Mouse (Mus musculus) naive thymus-derived CD4-positive, alpha-beta T cell, adult 2 months (primary cell): ENCODE measurements around the gene Npnt.

Source experiments
- DNase-seq: peaks from one replicate; pipeline ENCODE4 v3.0.0-alpha.2; 2011; ENCODE audit warnings: low read depth

Npnt gene

DNA sequence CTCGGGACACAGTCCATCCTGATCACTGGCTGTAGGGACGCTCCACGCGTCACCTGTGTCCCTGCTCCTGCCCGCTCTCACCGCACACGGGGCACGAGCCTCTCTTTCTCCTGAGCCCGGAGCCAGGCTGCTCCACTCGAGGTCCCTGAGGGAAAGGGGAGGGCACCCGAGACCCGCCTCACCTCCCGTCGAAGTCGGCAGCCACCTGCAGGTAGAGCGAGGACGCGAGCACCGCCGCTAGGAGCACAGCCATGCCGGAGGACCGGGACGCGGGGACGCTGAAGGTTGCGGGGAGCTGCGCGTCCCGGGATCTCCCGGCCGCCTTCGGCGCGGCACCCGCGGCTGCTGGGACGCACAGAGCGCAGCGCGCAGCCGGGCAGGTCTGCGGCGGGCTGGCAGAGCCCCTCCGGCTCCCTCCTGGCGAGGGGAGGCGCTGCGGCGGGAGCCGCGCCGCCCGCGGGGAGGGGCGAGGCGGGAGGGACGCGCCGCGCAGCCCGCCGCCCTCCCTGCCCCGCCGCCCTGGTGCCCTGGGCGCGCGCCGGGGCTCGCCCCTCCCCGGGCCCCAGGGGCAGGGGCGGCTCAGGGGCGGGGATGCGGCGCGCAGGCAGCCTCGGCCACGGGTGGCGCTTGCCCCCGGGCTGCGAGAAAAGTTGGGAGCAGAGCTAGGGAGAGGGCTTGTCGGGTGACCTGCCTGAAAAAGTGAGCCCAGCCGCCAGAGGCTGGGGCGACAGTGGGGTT, at the start of gene Npnt:
Gene Npnt (minus strand): TSS at position 501 of the 738 bp plus-strand sequence.
- DNase-seq: no peak

DNA sequence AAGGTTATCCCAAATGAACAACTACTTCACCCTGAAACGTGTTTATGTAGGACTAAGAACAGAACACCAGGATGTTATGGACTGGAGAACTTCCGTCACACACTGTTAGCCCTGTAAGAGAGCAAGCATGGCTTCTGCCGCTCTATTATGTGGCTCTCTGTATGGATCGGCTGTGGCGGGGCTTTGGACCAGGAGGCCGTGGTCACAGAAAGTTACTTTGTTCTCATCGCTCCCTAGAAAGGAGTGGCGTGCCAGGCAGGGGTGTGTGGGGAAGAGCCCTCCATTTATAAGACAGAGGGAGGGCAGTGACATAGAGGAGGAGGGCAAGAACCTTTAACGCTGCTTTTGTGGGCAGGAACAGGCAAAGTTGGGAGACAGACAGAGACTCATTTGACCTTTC, 46.2 kb upstream of the Npnt start:
- no peak for DNase-seq

DNA sequence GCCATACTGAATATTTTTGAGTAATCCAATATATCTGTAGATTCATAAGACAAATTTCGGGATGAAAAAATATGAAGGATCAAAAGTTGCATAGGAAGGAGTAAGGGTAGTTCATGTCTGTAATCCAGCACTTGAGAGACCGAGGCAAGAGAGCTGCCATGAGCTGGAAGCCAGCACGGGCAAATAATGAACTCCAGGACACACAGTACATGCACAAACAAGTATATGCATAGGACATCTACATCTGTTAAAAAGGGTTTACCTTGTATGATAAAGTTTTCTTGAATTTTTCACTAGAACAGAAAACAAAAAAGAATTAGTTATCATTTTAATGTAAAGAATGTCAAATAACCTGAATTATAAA, 45.8 kb upstream of the Npnt start:
- DNase-seq: no peak

DNA sequence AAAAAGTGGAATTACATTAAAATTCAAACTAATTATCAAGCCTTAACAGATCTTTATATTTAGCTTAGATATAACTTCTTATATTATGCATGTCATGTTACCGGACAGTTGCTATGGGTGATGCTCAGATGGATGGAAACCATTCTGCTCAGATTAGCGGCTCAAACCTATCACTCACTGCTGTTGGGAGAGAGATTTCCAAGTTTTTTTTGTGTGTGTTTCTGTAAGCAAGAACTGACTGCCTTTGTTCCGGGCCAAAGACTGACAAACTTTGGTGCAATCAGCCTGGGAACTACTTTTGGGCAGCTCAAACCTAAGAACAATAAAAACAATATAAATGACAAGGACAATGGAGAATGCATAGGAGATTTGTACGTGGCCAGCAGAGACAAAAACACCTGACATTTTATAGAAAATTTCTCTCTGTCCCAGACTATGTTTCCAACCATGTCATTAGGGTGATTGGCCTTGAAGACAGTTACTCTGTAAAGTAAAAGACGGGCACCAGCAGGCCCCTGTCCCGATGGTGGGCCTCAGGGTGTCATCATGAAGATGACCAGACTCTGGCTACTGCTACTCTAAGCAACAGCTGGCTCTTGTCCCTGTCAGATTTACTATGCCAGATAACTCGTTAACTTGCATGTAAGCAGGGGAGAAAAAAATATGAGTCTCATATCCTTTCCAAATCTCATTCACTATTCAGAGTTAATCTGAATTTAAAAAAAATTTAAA, 45.2 kb upstream of the Npnt start:
- no peak for DNase-seq

DNA sequence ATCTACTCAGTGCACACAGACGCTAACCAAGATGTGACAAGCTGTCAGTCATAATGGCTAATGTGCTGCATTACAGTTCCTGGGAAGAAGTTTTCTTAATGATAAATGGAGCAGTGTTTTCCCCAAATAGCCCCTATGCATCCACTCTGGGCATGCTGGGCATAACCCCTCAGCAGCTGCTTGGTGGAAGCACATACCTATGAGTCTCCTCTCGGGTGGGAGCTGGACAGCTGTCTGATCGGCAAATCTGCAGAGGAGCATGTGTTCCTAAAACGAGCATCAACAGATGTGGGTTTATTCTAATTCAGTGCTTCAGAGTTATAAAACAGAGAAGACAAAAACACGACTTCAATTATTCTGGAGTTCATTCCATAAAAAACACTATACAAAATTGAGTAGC, 36.1 kb upstream of the Npnt start:
- no peak for DNase-seq

DNA sequence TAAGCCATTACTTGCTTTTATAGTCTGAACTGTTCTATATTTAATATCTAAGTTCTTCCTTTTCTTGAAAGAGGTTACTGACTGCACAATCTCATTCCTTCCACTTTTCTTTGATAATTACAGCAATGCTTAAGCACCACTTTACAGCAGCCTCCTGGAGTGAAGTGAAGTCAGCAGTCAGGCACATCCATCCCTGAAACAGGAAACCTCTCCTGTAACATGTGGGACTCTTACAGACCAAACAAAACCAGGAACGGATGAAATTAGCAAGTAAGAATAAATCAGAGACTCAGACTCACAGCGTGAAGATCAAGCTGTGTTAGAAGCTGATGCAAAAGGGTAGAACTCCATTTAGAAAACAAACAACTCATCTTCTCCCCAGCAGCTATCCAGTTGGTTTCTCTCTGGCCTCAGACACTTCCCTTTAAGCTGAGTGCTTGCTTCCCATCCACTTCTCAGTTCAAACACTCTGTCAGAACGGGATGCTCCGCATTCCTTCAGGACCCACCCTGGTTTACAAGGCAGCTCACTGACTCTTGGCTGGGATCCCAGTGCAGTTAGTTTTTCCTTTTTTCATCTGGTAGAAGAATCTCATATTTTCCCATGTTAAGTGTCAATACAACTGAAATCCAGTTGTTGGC, 33.9 kb upstream of the Npnt start:
- no peak for DNase-seq

DNA sequence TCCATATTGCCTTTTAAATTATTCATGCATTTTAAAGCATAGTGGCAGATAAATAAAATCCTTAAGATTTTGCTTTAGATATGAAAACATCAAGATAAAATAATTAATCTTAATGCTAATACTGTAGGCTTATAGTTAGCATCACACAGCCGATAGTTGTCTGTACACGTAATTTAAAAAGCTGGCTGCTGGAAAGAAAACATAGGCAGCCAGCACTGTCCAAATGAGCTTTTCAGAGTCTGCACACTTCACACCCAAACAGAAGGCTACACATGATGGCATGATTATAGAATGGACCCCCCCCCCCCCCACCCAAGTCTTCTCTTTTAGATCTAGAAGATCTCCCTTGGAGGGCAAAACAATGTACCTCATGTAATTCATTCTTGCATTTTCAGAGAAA, 31.9 kb upstream of the Npnt start:
- no peak for DNase-seq

DNA sequence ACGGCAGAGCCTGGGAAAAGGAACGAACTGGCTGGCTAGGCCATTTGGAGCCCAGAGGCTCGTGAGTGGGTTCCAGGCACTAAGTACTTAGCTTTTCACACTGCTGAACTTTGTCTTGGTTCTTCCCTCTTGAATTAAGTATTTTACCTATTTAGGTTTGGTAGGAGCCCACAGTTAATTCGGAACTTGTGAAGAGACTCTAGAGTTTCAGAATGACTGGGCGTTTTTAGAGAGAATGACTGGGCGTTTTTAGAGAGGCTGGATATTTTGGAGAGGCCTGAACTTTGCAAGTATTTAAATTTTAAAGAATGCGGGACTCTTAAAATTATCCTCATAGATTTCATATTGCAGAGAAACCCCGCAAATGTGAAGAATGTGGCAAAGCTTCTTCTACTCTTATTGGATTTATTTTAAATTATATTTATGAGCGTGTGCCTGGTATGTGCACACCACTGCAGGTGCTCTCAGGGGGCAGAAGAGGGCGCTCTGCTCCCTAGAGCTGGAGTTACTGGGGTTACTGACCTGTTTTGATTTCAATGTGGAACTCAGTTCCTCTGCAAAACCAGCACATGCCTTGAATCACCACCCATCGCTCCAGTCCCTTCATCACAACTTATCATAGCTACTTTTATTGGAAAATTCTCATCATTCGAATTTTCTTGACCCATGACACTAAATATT, 29.8 kb upstream of the Npnt start:
- no peak for DNase-seq

DNA sequence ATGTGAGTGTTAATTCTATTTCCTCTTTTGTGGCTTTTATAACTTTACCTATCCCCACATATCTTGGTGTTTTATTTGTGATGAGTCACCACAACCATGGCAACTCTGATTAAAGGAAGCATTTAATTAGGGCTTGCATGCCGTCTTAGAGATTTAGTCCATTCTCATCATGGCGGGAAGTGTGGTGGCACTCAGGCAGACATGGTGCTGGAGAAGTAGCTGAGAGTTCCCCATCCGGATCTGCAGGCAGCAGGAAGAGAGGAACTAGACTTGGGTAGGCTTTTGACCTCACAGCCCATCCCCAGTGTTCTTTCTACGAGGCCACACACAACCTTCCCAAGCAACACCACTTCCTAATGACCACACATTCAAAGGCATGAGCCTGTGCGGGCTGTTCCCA, 16.2 kb upstream of the Npnt start:
- DNase-seq: no peak

DNA sequence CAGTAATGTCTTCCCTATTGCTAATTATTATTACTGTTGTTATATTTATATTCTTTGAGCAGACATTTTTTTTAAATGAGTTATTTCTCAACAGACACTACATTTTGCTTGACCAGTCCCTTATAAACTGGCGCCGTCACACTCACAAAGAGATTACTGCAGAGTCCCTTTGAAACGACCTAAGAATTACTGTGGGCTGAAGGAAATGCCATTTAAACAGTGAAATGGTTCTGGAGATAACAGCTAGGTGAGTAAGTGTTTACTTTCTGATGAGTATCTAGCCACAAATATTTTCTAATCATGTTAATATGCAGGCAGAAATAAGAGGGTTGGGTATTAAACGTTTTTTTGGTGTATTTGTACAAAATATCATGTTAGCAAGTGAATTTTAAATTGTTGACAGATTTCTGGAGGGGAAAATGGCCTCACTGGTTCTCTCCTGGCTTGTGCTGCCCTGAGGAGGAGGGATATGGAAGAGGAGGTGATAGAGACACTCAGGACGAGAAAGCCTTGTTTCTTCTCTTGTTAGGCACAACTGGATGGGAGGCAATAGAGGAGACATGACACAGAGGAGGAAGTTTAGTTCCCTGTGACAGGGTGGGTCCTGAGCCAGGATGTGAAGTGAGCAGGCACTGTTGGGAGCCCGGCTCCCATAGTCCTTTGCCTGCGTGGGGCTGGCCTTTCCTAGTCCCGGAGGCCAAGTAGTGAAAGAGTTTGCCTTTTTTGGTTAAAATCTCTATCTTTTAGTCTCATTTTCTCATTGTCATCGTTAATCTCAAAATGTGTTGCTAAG, 14.8 kb upstream of the Npnt start:
- no peak for DNase-seq

DNA sequence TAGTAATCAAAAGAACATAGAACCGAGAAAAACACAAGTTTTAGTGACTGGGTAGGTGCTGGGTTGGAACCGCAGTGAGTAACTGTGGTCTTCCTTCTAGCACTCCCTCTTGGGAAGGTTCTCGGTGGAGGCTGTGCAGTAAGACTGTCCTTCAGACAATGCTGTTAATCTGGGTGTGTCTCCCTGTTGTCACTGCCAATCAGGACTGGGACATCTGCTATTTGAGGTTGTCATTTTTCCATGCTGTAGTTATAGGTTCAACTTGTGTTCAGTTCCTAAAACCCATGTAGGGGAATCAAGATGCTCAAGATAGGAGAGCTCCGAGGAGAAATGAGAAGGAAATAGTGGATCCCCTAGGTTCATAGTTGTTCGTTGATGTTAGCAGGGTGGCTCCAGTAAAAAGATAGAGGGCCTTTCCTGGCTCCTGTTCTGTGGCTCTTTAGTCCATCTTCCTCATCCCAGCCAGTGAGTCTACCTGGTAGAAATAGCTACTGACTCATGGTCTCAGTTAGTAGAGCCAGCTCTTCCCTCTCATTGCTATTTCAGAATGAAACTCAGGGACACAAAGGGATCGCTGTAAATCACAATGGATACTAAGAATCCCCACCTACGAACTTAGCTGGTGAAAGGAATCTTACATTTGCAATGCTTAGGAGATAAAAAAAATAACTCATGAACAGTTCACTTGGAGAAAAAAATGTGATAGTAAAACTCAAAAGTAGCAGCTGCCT, 12.7 kb upstream of the Npnt start:
- no peak for DNase-seq

DNA sequence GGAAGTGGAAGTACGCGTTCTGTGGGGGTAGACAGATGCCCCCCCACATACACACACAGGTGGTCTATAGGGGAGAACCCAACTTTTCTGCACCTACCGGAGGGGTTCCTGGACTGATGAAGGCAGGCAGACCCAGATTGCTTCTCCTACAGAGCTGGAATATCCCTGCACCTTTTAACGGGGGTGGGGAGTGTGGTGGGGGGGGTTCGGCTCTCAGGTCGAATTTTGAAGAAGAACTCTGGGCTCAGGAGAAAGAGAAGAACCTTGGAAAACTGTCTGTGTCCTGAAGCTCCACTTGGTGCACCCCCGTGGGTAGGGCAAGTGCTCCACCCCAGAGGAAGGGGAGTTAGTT, 414 bp upstream of the Npnt start:
- no peak for DNase-seq

DNA sequence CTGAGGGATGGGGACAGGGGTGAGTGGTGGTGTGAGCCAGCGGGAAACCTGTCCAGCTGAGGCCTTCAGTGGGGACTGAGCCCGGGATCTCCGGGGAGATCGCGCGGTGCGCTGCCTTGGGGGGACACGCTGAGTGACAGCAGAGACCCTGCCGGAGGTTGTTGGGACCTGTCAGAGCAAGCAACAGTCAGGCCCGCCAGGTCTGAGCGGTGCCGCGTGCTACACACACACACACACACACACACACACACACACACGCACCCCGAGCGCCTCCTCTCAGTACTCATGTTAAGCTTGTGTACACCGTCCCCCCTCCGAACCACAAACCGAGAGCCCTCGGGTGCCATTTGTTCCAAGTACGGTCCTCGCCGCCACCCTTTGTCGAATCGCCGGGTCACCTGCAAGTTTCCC, 706 bp downstream of the Npnt start:
- DNase-seq: no peak

DNA sequence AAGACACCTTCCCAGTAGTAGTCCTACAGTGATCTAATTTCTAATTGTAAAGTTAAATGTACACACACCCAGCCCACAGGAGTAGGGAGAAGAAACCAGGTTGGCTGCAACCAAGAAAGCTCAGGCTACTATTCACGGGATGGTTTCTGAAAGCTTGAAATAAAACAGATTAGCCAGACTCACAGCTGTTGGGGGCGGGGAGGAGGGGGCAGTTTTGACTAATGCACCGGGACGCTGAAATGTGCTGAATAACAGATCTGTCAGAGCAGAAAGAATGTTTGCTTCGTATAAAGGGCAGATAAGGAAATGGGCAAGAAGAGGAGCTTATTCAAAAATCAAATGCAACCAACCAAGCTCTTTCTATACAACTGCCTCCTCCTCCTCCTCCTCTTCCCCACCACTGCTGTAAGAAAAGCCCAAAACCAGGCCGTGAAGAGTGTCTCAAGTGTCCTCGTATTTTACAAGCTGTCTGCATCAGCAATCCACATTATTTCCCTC, 1.7 kb downstream of the Npnt start:
- DNase-seq: no peak

DNA sequence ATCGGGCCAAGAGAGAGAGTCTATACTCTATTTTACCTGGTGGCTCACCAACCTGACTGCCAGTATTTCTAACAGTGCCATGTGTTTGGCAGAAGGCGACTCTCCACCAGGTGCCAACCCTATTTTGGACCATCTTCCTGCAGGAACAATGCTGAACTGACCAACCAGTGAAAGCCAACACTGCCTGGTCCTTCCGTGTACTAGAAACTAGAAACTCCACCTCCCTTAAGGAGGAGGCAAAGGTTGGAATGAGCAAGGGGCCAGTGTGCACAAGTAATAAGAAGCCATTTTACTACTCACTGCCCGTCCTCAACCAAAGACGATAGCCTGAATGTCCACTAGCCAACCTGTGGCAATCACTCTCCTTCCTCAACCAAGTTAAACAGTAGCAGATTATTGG, 4.0 kb downstream of the Npnt start:
- DNase-seq: no peak

DNA sequence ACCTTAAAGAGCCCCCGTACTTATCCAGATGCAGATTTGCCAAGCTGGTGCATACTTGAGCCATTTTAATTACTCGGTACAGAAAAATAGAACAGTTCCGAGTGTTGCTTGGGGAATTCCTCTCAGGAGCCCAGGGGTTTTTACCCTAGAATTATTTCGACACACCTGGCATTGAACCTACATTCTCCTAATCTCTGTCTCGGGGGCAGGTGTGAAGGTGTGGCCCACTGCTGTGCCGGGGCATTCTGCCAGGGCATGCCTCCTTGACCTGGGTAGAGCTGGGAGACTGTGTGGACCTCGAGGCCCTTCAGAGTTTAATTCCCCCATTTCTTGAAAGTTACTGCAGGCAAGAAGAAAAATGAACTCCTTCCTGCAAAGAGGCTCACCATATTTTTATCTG, 4.4 kb downstream of the Npnt start:
- no peak for DNase-seq

DNA sequence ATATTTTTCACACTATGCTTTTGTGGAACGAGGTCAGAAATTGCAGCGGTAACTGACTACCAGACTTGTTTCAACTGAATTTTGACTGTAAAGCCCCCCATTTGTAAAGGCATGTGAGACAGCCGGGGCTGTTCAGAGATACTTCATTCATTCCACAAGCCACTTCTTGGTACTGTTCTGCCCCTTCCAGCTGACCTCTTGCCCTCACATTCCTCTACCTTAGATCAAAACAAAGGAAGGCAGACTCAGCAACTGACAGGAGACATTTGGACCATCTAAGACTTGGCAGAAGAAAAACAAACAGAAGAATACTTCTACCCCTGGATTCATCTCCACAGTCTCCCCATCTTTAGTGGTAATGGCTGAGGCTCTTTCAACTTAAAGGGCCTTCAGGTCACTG, 5.5 kb downstream of the Npnt start:
- no peak for DNase-seq

DNA sequence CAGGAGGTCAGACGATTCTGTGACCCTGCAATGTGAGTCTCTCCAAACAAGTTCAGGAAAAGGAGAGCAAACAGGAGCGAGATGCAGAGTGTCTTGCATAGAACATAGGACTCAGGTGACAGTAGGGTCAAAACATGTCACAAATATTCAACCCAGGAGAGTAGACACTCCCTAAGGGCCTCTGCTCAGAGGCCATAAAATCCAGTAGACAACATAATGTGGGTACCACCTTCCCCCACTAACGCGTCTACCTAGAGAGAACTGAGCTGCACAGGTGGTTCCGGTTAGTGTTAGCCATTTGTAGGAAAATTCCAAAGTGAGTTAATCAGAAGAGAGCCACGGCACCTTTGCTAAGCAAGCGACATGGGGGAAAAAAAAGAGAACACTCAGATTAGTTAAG, 5.9 kb downstream of the Npnt start:
- DNase-seq: no peak

DNA sequence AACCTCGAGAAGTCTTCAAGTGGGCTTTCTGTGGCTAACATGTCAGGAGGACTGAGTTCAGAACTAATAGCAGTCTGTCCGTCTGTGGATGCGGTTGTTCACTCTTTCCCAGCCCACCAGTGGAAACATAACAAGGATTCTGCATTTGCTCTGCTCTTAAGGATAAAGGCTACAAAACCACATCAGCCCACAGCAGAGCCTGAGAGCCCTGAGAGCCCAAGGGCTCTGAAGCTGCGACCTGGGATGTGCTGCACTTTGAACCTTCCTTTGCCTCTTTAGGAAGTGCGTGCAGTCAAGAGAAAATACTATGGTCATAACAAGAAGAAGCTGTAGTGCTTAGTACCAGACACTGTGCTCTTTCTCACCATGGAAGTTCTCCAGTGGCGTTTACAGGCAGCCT, 7.3 kb downstream of the Npnt start:
- no peak for DNase-seq

DNA sequence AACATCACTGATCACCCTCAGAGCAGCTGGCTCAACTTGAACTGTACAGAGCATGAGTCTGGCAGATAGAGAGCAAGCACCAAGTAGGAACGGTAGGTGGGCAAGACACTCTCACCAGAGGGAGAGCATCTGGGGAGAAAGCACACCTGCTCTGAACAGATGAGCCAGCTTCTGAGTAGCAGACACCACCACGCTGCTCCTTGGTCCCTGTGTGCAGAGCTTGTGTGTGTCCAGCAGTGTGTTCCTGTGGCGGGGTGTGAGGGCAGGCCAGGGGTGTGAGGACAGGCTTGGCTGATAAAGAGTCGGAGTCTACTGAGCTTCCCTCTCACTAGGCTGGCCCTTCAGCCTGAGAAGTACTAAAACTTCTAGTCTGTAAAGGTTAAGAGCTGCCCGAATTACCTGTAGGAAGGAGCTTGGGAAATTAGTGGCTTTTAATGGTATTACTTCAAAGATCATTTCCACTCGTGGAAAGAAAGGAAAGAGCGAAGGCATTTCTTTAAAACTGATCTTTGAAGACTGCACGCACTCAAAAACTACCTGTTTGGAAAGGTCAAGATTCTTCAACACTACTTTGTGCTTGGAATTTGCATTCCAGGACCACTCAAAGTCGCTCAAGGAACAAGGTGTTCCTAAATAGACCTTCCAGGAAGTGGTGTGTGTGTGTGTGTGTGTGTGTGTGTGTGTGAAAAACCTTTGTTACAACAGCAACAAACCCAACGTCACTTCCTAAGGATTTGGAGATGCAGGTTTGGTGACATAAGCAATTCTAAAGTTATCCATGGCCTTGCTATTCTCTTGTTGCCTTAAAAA, 9.7 kb downstream of the Npnt start:
- no peak for DNase-seq
